Mouse (Mus musculus) mature B cell (primary cell): Measurements from ENCODE around the gene Gpr34.

Experiments used
- in situ Hi-C: fragments of 300-500 bp; cut with MboI; formaldehyde crosslinking; loops from 2 replicates; pipeline ENCODE4 v1.14.3; 2019

Gpr34 gene

DNA sequence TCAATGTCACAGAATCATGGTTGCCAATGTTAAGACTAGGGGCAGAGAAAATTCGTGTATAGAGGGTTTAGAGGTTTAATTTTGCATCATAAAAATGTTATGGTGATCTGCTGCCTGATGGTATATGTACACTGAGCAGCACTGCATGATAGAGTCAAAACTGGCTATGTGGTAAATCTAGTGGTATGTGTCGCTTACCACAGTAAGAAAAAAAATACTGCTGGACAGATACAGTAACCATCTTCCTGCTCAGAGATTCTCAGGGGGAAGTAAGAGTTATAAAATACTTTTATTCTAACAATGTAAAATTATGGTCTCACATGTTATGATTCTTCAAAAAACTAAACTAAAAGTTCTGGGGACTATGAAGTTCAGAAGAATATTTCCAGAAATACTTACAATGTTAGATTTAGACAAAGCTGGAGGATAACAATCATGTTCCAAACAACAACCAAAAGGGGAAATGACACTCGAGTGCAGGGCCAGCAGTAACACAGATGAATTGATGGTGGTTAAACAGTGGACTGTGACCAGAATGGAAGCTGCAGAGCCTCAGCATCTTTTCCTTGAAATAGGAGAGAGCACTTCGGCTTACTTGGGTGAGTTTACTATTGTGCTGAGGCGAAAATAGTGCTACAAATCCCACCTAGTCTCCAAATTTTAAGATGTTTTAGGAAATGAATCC, at the start of gene Gpr34:
Gene Gpr34 (plus strand): TSS at position 491 of the 685 bp plus-strand sequence.
- in situ Hi-C loops = no loop called here

DNA sequence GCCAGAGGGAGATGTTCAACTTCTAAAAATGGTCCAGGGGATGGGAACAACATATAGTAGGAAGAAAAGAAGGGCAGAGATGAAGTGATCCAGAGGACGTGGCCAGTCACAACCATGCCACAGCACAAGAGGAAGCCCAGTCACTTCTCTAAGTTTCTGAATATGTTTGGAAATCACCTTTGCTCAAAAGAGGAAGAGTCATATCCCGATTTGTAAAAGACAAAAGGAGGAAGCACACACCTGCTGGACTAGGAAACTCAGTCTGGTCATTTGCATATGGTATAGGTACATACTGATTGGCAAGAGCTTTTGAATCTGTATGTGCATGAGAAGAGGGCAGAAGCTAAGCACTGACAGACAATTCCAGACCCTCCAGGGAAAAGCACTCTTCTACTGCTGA, 32.5 kb upstream of the Gpr34 start:
- in situ Hi-C loops = no loop called here

DNA sequence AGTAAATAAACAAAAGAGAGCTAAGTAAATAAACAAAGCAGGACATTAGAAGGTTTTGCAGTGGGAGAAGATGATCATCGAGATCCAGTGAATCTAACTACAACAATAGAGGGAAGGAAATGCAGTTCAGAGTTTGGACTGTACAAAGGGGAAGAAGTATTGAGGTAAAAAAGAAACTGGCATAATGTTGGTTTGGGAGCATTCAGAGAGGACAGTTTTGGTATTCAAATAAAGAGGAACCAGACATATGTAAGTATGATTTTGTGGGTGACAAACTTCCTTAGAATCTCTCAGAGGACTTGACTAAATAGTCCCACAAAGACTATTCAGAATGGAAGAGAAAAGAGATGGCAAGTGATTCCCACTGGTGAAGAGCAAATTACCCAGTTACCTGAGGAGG, 31.9 kb upstream of the Gpr34 start:
- in situ Hi-C loops = no loop called here

DNA sequence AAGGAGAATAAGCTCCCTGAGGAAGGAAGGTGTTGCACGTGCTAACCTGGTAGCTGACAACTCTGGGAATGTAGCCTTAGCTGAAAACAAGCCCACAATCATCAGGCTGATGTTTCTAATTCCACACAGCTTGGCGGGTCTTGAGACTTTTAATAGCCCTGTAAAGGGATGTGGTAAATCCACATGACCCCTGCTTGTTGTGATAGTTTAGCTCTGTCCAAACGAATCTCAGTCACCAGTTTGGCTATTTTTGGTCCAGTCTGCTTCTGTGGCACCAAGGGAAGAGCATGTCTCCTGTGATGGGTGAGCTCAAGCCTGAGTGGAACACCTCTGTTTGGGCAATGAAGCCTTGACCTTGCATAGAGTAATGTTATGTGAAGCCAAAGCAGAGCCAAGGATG, 25.1 kb upstream of the Gpr34 start:
- in situ Hi-C loops = no loop called here

DNA sequence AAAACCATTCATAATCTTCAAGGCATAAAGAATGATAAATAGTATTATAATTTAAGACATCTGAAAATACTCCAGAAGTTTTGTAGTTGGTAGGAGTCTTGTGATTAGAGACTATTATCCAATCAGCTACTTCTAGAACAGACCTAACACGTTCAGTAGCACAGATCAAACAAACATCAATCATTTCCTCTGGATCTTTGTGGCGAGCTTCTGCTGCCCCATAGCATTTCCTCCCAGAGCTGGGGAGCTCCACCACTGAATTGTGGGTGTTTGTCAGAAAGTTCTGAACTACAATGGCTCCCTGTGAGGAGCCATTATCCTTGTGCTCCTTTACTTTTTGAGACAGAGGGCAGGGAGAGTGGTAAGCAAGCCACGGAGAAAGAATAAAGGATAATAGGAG, 24.1 kb upstream of the Gpr34 start:
- in situ Hi-C loops = no loop called here

DNA sequence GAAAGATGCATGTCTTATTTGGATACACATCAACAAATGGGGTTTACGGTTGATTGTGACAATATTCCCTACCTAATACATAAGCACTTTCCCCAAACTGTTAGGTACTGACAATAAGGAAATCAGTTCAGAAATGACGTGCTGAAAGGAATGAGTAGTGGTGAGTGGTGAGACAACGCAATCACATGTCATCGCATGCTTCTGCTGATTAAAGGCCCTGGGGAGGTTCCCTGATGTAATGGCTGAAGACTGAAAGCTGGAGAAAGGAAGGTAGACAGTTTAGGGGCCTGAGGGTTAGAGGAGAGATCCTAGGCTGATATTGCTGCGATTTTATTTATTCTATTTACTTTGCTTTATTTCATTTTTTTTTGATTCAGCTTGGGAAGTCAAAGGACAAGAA, 20.8 kb upstream of the Gpr34 start:
- in situ Hi-C loops = no loop called here

DNA sequence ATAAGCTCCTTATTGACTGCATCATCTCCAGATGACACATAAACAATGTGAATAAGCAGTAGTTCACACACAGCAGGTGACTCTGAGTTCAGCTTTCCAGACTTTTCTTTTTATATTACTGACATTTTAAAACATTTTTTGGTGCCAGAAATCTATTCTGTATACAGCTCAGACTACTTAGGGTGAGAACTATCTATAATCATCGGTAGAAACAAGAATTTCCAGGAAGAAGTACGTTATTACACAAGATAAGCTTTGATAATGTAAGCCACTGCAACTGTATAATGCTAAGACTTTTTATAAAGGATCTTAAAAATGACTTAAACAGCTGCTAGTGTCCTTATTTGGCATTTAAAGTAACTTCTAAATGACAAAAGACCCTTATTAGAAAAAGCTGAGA, 19.8 kb upstream of the Gpr34 start:
- in situ Hi-C loops = no loop called here

DNA sequence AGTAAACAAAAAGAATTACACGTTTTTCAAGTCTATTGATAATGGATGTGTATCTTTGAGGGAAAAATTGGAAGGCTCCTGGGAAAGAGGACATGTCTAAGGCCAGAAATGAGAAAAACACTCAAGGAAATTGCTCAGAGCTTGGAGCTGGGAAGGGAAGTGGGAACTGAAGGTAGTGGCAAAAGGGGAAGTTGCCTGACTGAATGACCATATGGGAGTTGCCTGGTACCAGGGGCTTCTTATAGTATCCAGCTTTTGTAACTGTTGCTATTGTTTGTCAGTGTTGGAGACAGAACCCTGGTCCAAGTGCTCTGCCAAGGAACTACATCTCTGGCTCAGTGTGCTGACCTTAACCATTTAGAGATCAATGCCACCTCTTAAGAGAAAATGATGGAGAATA, 15.2 kb upstream of the Gpr34 start:
- in situ Hi-C loops = no loop called here

DNA sequence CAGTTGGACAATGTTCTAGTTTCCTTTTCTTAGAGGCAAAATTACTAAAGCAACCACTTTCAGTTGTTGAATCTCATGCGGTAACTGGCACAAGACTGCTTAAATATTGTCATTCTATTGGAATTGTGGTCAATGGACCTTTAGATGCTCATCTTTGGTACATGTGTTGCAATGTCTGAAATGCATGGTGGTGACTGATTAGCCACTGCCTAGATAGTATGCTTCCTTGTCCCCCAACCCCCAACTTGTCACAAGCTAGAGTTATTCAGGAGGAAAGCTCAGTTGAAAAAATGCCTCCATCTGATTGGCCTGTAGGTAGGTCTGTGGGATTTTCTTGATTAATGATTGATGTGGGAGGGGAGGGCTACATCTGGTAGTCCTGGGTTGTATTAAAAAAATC, 14.6 kb upstream of the Gpr34 start:
- in situ Hi-C loops = no loop called here

DNA sequence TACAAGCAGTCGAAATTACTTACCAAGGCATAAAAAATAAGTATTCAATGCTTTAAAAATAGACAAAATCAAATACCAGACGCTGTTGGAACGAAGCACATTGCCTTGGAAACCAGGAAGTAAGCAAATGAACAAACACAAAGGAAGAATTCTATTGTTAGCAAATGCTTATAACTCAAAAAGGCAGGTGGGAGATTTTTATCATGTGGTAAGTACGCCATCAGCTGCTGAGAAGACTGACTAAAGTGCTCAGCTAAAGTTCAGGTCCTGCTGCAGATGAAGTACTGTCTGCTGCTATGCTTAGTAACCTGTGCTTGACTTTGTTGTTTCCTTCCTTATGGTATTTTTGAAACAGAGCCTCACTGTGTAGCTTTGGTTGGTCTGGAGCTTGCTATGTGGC, 13.4 kb upstream of the Gpr34 start:
- in situ Hi-C loops = no loop called here

DNA sequence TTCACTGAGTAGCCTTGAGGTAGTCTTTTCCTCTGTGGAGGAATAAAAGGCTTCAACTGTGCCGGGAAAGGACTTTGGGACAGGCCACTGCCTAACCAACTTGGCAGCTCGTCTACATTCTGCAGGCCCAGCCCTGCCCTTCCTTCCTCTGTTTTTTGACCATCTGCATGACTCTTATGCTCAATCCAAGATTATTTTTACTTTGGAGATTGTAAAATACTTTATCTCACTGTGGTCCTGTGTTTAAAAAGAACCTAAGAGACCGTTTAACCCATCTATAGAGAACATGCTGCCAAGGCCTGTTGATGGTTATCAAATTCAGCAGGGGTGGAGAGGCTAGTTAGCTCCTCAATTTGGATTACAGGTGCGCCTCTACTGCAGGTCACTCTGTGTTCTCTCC, 10.4 kb upstream of the Gpr34 start:
- in situ Hi-C loops = no loop called here

DNA sequence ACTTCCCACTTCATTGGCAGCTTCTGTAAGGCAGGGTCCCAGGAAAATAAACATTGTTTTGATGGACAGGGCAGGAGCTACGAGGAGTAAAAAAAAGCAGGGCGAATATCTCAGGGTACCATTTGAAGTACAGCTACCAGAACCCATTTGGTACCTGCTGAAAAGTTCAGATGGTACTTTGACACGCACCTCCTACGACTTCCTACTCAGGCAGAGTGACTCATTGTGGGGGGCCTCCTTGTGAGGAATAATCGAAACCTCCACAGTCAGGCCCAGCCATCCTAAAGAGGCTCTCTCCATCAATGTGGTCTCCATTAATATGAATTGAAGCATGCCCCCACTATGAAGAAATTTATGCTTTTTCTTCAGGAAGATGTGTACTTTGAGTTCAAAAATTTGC, 9.2 kb upstream of the Gpr34 start:
- in situ Hi-C loops = no loop called here

DNA sequence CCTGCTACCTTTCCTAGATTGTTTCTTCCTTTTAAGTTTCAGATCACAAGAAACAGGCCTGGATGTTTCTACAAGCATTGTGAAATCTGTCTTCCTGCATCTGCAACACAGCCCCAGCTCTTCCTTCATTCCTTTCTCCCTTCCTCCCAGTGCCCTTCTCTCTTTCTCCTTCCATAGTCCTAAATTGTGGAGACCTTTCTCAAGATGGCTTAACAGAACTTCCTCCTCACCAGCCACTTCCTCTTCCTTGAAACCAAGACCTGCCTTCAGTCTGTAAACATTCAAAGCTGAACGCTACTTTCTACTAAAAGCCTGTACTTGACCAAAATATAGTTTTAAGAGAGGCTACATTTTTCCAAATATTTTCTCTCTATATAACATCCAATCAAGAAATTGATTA, 4.5 kb downstream of the Gpr34 start:
- in situ Hi-C loops = no loop called here

DNA sequence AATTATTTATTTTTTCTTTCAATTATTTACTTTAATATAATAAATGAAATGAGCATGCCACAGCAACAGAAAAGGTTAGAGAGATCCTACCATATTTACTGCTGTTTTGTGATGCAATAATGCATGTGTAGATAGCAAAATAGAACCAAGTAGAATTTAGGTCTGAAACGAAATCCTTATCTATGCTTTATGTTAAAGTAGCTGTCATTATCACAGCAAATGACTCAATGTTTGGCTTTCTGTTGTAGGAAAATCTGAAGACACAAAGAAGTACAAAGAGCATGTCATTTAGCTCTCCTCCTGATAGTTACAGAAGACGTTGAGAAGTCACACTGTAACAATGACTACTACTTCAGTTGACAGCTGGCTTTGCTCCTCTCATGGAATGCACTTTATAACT, 7.0 kb downstream of the Gpr34 start:
- in situ Hi-C loops = no loop called here

DNA sequence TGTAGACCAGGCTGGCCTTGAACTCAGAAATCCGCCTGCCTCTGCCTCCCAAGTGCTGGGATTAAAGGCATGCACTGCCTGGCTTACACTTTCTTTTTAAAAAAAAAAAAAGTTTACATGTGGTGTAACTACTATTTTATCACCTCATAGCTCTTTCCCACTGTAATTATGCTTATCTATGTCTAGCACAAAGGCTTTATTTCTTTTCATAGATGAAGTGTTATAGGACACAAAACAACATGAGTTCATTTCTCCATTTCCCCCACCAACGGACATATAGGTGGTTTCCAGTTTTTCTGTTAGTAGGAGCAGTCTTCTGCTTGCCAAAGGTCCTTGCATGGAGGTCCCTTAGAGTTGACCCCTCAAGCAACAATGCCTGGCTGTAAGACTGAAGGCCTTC, 20.0 kb downstream of the Gpr34 start:
- in situ Hi-C loops = loop anchor here (25.0 kb wide), 2 partner anchors 190 to 415 kb away; partner anchors contain the start of gene Nyx

DNA sequence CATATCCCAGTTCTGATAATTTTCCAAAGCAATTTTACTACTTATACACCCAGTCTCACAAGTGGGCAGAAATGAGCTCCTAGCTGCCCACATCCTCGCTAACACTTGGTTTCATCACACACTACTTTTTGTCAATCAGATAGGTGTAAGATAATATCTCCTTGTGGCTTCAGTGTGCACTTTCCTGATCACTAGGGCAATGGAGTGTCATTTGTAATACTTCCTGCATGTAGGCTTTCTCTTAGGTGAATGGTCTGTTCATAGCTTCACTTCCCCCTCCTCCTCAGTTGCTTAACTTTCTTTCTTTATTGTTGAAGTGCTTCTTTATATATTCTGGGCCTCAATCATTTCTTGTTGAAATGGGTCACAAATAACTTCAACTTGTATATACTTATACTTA, 20.4 kb downstream of the Gpr34 start:
- in situ Hi-C loops = loop anchor here (25.0 kb wide), 2 partner anchors 190 to 415 kb away; partner anchors contain the start of gene Nyx

DNA sequence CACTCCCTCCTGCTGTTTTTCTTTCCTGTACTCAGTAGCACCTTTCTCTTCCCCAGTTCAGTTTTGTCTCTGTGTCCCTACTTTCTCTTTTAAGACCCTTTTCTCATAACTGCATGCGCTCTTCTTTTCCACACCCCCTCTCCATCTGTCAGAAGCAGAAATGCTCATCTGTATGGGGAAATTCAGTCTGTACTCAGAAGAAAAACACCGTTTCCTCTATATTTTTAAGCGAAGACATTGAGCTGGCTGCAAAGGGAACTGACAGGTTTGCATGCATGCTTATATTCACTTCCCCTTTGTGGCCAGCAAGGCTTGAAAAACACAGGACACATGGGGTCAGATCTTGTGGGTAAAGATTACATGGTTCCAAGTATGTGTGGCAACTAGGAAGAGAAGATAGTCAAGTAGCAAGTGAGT, 23.1 kb downstream of the Gpr34 start:
- in situ Hi-C loops = loop anchor here (25.0 kb wide), 2 partner anchors 193 to 418 kb away; partner anchors contain the start of gene Nyx

DNA sequence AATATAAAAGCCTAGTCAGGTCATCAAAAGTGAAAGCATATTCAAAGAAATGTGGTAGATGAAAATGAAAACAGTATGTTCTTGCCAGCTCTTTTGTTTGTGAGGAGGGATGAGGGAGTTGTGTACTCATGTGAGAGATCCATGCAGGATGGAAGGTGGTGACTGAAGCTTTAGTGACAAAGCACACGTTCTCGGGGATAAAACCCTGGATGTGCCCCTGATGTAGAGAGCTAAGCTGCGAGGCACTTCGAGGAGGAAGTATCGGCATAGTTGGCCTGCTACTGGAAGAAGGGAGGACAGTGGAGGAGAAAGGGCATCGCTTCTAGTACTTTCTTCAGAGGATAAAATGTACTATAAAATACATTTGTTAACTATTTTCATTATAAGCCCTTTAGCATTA, 24.0 kb downstream of the Gpr34 start:
- in situ Hi-C loops = loop anchor here (25.0 kb wide), 2 partner anchors 194 to 419 kb away; partner anchors contain the start of gene Nyx

DNA sequence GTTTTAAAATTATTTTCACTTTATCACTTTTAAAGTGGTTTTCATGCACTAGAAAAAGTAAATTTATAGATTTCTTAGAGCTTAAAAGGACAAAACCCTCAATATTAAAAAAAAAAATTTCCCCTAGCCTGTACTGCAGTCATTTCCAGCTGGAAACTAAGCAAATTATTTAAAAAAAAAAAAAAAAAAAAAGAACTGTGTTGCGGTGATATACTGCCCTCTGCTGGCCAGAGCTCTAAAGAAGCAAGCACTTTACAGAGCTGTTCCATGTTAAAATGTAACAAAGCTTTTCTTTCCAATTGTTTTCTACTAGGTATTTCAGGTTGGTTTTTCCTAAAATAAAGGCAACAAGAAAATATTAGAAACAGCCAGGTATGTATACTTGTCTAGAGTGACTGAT, 24.8 kb downstream of the Gpr34 start:
- in situ Hi-C loops = loop anchor here (25.0 kb wide), 2 partner anchors 194 to 419 kb away; partner anchors contain the start of gene Nyx

DNA sequence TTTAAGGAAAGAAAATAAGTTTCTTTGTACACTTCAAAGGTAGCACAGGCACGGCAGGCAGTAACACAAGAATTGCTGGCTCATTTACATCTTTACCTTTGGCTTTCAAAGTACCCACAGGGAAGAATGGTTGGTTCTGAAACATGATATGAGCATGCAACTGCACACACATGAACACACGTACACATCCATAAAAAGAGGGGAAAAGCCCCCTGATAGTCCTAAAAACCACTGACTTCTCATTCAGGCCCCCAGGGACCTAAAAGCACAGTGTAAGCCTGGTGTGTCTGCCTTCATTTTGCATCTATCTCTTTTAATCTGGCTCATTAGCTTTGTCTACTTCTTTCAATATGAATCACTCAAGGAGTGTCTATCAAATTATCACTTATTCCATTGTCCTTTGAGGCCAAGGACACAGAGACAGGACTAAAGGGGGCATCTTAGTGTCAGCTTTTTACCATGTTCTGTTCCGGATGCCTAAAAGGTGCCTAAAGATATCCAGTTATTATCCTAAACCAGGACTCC, 26.8 kb downstream of the Gpr34 start:
- in situ Hi-C loops = loop anchor here (25.0 kb wide), 2 partner anchors 196 to 421 kb away; partner anchors contain the start of gene Nyx

DNA sequence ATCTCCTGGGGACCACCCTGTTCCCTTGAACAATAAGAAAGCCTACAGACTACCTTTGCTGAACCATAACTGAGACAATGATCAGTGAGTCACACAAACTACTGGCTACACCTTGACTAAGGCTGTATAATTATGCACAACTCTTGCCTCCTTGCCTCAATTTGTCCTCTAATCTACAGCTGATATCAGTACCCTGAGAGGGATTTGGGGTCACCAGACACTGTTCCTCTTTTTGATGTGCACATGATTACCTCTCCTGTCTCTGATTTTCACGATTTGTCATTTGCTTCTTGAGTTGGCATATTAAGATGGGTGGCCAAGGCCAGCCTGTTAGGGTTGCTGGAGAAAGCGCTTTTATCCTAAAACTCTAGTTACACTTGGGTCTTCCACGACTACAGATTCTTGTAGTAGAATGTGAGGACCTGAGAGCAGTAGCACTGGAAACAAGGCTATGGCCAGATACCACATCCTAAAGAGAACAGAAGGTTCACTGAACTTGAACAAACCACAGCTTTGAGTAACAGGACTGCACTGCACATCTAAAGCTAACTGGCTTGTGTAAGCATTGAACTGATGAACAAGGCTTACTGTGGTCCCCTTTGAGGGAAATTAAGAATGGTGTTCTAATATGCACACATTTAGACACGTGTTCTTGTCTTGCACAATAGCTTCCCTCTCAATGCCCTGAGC, 27.5 kb downstream of the Gpr34 start:
- in situ Hi-C loops = loop anchor here (25.0 kb wide), 2 partner anchors 197 to 422 kb away; partner anchors contain the start of gene Nyx

DNA sequence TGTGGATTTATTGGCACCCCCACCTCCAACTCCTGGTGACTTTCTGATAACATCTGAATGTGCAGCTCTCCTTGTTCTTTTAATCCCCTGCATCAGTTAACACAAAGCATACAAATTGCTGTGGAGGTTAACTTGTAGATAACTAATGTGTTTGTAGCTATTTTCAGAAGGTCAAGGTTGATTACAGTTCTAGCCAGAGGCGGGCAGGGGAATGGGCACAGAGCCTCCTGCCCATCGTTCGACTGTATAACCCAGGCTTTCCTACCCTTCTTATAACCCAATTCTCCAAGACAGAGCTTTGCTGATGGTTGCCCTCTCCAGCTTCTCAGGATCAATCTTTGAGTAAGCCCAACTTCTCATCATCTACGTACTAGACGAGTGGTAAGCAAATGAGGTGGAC, 29.2 kb downstream of the Gpr34 start, which contains the start of gene Gpr82:
Gene Gpr82 (plus strand): TSS at position 301 of the 400 bp plus-strand sequence.
- in situ Hi-C loops = loop anchor here (25.0 kb wide), 2 partner anchors 199 to 424 kb away; partner anchors contain the start of gene Nyx

DNA sequence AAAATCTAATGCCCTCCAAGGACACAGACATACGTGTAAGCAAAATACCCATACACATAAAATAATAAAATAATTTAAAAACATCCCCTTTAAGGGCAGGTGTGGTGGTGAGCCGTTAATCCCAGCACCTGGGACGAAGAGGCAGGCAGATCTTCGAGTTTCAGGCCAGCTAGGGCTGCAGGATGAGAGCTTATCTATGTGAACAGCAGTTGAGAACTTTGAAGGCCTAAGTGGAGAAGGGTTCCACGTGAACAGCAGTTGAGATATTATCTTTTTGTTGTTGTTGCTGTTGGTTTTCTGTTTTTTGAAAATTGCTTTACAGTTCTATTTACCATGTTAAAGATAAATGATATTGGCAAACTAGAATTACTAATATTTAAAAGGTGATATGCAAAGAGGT, 37.0 kb downstream of the Gpr34 start:
- in situ Hi-C loops = loop anchor here (25.0 kb wide), 2 partner anchors 207 to 432 kb away; partner anchors contain the start of gene Nyx
